Mouse (Mus musculus) testis, adult 2 months (tissue): ENCODE data around the gene Gm5447. TPM values are rescaled to one million over a fixed set of nuclear protein-coding genes. Genes with fewer than 3 reads are reported as not detected.

Experiments
- H3K27ac ChIP-seq: fragments of 200-500 bp; 2 replicates; pipeline ENCODE4 v1.5.1; 2012; ENCODE audit warnings: low read depth, low read length; ENCODE audit not compliant: control insufficient read depth, insufficient read depth
- H3K27me3 ChIP-seq: fragments of 200-500 bp; 2 replicates; pipeline ENCODE4 v1.6.1; 2012; ENCODE audit warnings: mild to moderate bottlenecking, low read length, moderate library complexity; ENCODE audit not compliant: control insufficient read depth, insufficient read depth
- H3K36me3 ChIP-seq: fragments of 200-500 bp; 2 replicates; pipeline ENCODE4 v1.6.1; 2012; ENCODE audit warnings: mild to moderate bottlenecking, low read length; ENCODE audit not compliant: control insufficient read depth, insufficient read depth
- H3K4me1 ChIP-seq: fragments of 200-500 bp; 2 replicates; pipeline ENCODE4 v1.6.1; 2012; ENCODE audit warnings: low read length; ENCODE audit not compliant: control insufficient read depth, insufficient read depth
- H3K4me3 ChIP-seq: fragments of 200-500 bp; 2 replicates; pipeline ENCODE4 v1.5.1; 2012; ENCODE audit warnings: low read depth, mild to moderate bottlenecking, low read length, moderate library complexity, mixed read lengths; ENCODE audit not compliant: control insufficient read depth
- CTCF ChIP-seq: fragments of 200-500 bp; IDR thresholded peaks from 2 replicates; pipeline ENCODE4 v1.5.1; 2012; ENCODE audit warnings: low read depth, mild to moderate bottlenecking, inconsistent platforms, low read length, moderate library complexity; ENCODE audit not compliant: control insufficient read depth, insufficient read depth, insufficient replicate concordance
- POLR2A ChIP-seq: fragments of 200-500 bp; IDR thresholded peaks from 2 replicates; pipeline ENCODE4 v1.6.1; 2012; ENCODE audit warnings: low read depth, mild to moderate bottlenecking, inconsistent platforms, low read length, moderate library complexity; ENCODE audit not compliant: control insufficient read depth
- polyA plus RNA-seq: library from polyadenylated mRNA; depleted of rRNA; stranded (reverse); fragments of >200 nt; gene quantifications from 2 replicates; pipeline ENCODE4 v1.2.3, GENCODE M21; 2012

Gene Gm5447
- polyA plus RNA-seq, 1 experiment = 0.28 TPM

GRCm38 (mm10) chr13:30997526-30998253 lies 23.7 kb downstream of the Gm5447 start:
- peaks cover 2% of the 10 kb centered on the region; the same call in 1 of the 2 replicates for H3K4me1 ChIP-seq
- no peak for TF ChIP-seq CTCF
- no peak for TF ChIP-seq POLR2A
- no peak overlapping the region for H3K4me3 ChIP-seq
- H3K27ac ChIP-seq = no peak overlapping the region
- no peaks in the 10 kb centered on the region for H3K27me3 ChIP-seq
- H3K36me3 ChIP-seq = no peaks in the 10 kb centered on the region

- Histone ChIP-seq H3K4me3 (no peak overlapping the region), H3K36me3 (no peaks in the 10 kb centered on the region), H3K4me1 (peaks cover 2% of the 10 kb centered on the region; the same call in 1 of the 2 replicates), H3K27me3 (no peaks in the 10 kb centered on the region), H3K27ac (no peak overlapping the region)
- no peak for TF ChIP-seq POLR2A
- TF ChIP-seq CTCF = no peak
These were observed 25.8 kb downstream of the Gm5447 start for GRCm38 (mm10) chr13:30999799-31000198.

- Histone ChIP-seq H3K4me1 (peaks cover 2% of the 10 kb centered on the region; the same call in 1 of the 2 replicates), H3K27me3 (no peaks in the 10 kb centered on the region), H3K4me3 (no peak overlapping the region), H3K27ac (no peak overlapping the region), H3K36me3 (no peaks in the 10 kb centered on the region)
- TF ChIP-seq CTCF = no peak
- TF ChIP-seq POLR2A = no peak
These were observed 30.5 kb downstream of the Gm5447 start for GRCm38 (mm10) chr13:31004458-31004857.

- no peak for TF ChIP-seq CTCF
These were observed 31.0 kb downstream of the Gm5447 start for GRCm38 (mm10) chr13:31004995-31005394.

GRCm38 (mm10) chr13:31017545-31017944 lies 43.5 kb downstream of the Gm5447 start:
- H3K36me3 ChIP-seq = no peaks in the 10 kb centered on the region
- no peak overlapping the region for H3K4me3 ChIP-seq
- no peak overlapping the region for H3K27ac ChIP-seq
- H3K27me3 ChIP-seq = no peaks in the 10 kb centered on the region
- H3K4me1 ChIP-seq = peaks cover 5% of the 10 kb centered on the region; the same call in 1 of the 2 replicates
- TF ChIP-seq CTCF = no peak
- TF ChIP-seq POLR2A = no peak

More at GRCm38 (mm10) chr13:31004995-31005394, 31.0 kb downstream of the Gm5447 start:
- H3K27ac ChIP-seq = no peak overlapping the region
- no peak overlapping the region for H3K4me3 ChIP-seq
- H3K36me3 ChIP-seq = no peaks in the 10 kb centered on the region
- no peaks in the 10 kb centered on the region for H3K27me3 ChIP-seq
- peaks cover 2% of the 10 kb centered on the region; the same call in 1 of the 2 replicates for H3K4me1 ChIP-seq

GRCm38 (mm10) chr13:31021514-31021913 lies 47.5 kb downstream of the Gm5447 start:
- H3K4me3 ChIP-seq = no peak overlapping the region
- no peak for TF ChIP-seq CTCF
- TF ChIP-seq POLR2A = no peak
- H3K36me3 ChIP-seq = no peaks in the 10 kb centered on the region
- H3K4me1 ChIP-seq = peaks cover 5% of the 10 kb centered on the region; the same call in 1 of the 2 replicates
- H3K27me3 ChIP-seq = no peaks in the 10 kb centered on the region
- H3K27ac ChIP-seq = no peak overlapping the region

- H3K27ac ChIP-seq = no peak overlapping the region
- TF ChIP-seq POLR2A = no peak
- no peak for TF ChIP-seq CTCF
- no peak overlapping the region for H3K4me3 ChIP-seq
- H3K27me3 ChIP-seq = no peaks in the 10 kb centered on the region
- peaks cover 1% of the 10 kb centered on the region; the same call in 1 of the 2 replicates for H3K4me1 ChIP-seq
- H3K36me3 ChIP-seq = no peaks in the 10 kb centered on the region
These were observed 47.9 kb downstream of the Gm5447 start for GRCm38 (mm10) chr13:31021927-31022326.
